Mouse (Mus musculus) right cerebral cortex, postnatal 36 days (tissue): ENCODE results near the gene Sugt1.
A peak's percentile ranks its signal among the peaks of the same experiment; 100 is the strongest.

Source experiments
- DNase-seq, 2 experiments: peaks; one replicate each; pipeline ENCODE4 v3.0.0; 2022; ENCODE audit warnings: low spot score in 2 of 2, mixed read lengths in 1 of 2

Sugt1 gene

GRCm38 (mm10) chr14:79587139-79587851, at the start of gene Sugt1:
TSS of gene Sugt1 (plus strand) at chr14:79587691.
- peak; percentile 96 for DNase-seq

DNA sequence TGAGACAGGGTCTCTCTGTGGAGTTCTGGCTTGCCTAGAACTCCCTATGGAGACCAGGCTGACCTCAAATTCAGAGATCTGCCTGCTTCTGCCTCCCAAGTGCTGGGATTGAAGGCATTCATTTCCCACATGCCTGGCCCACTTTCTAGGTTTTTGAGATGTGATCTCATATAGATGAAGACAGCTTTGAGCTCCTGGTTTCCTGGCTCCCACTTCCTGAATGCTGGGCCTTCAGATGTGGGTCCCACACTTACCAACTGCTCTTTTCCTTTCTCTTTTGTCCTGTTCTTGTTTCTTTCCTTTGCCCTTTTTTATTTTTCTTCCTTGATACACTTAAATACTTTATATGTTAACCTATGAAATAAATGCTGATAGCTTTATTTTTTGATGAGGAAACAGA, 49.6 kb upstream of the Sugt1 start:
- DNase-seq = no peak

- DNase-seq = no peak
Observed at GRCm38 (mm10) chr14:79541606-79542005, 45.9 kb upstream of the Sugt1 start.

DNA sequence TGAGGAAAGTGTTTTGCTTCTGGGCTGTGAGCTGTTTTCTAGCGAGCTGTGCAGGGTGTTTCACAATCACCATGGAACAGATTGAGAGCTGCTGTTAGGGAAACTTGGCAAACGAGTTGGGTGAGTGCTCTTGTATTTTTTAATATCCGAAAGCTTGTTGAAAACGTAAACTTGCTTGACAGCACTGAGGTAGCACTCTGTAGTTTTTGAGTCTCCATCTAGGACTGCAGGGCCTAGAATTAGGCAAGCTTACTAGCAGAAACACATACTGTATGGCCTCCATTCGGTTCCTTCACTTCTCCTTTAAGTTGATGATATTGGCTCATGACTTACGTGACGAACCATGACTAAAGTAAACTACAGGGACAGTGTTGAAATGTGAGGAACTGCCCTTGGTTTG, 38.1 kb upstream of the Sugt1 start:
- no peak for DNase-seq

DNA sequence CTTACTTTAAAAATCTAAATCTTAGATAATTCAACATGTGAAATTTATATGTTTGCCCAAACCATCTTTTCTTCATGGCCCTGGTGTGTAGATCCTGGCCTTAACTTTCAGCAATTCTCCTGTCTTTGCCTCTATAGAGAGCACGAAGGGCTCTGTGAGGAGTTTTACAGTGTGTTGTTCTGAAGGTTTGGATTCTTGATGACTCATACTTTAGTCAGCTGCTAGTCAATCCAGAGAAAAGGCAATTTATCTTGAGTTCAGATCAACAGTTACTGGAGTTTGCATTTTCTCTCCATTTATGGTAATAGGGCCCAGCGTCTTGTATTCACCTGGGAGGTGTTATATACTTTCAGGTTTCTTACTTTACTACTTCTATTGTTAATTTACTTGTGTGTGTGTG, 35.6 kb upstream of the Sugt1 start:
- no peak for DNase-seq

DNA sequence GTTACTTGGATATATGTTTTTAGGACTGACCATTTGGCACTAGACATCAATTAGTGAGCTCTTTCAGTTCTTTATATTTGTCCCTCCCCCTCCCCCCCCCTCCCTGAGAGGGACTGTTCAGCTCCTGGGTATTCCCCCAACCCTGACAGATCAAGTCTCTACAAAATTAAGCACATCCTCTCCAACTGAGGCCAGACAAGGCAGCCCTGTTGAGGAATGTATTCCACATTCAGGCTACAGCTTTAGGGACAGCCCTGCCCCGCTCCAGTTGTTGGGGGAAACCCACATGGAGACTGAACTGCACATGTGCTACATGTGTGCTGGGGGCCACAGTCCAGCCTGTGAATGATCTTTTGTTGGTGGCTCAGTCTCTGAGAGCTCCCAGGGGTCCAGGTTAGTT, 34.6 kb upstream of the Sugt1 start:
- DNase-seq = no peak

- DNase-seq = no peak
Observed at GRCm38 (mm10) chr14:79557796-79558195, 29.7 kb upstream of the Sugt1 start.

- DNase-seq = no peak
Observed at GRCm38 (mm10) chr14:79562745-79563144, 24.7 kb upstream of the Sugt1 start.

DNA sequence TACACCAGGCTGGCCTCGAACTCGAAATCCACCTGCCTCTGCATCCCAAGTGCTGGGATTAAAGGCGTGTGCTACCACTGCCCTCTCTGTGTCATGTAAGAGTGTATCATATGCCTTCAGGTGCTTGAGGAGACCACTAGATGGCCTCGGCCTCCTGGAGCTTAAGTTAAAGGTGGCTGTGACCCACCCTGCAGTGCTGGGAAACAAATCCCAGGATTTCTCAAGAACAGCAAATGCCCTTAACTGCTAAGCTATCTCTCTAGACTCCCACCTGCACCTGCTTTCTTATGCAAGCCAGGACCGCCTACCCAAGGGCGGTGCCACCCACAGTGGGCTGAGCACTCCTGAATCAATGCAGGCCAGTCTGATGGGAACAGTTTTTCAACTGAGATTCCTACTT, 22.7 kb upstream of the Sugt1 start:
- no peak for DNase-seq

DNA sequence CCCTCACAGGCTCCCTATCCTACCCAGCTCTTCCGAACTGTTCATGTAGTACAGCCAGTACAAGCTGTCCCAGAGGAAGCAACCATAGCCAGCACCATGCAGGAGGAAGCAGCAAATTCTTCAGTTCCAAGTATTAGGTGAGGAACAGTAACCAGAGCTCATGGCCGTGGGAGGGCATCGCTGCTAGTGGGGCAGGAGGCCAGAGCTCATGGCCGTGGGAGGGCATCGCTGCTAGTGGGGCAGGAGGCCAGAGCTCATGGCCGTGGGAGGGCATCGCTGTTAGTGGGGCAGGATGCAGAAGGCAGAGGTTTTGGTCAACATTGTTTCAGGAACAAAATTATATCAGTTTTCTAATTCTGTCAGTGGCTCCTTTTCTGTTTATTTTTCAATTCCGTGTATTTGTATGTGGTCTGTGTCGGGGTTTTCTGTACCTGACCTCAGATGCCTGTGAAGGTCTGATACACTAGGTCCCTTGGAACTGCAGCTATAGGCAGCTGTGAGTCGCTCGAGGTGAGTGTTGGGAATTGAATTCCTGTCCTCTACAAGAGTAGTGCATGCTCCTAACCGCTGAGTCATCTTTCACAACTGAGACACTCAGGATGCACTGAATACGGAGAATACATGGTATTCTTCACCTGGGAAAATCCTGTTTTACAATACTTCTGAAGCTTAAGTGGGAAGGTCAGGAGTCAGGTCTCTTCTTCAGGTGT, 13.9 kb upstream of the Sugt1 start:
- no peak for DNase-seq

DNA sequence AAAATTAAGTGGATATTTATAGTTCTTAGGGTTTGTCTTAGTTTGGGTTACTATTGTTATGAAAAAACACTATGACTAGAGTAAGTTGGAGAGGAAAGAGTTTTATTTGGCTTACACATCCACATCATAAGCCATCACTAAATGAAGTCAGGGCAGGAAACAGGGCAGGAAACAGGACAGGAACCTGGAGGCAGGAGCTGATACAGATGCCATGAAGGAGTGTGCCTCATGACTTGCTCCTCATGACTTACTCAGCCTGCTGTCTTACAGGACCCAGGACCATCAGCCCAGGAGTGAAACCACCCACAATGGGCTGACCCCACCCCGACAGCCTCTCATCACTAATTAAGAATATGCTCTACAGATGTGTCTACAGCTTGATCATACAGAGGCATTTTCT, 13.1 kb upstream of the Sugt1 start:
- no peak for DNase-seq

- no peak for DNase-seq
Observed at GRCm38 (mm10) chr14:79583526-79584245, 3.8 kb upstream of the Sugt1 start.

- DNase-seq = no peak
Observed at GRCm38 (mm10) chr14:79586499-79587138, 872 bp upstream of the Sugt1 start.

DNA sequence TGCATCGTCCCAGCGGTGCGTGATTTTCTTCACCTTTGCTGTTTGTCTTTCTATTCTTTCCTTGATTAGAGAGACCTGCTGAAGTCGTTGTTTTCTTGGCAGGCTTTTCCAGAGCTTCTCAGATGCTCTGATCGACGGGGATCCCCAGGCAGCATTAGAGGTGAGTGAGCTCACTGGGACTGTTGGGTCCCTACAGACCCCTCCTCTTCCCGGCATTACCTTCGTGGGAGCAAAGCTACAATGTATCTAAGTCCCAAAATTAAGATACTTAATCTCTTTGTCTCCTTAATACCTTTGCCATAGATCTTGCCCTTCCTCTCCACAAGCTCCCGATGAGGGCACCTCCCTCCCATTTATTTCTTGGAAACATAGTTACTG, 350 bp downstream of the Sugt1 start:
- DNase-seq = no peak

DNA sequence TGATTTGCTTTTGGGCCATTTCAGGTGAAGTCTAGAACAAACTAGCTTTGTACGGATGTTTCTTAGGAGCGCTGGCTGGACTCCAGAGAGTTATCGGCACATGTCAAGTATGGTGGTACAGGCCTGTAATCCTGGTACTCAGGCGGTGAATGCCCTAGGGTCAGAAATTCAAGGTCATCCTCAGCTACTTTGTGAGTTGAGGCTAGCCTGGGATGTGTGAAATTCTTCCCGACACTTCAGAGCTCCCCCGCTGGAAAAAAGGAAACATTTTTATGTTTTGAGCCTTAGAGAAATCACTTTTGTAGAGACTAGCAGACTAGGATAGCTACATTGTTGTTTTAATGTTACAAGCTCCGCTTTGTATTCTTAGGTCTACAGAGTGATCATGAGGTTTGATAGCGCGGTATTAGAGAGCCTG, 1.1 kb downstream of the Sugt1 start:
- DNase-seq = no peak

DNA sequence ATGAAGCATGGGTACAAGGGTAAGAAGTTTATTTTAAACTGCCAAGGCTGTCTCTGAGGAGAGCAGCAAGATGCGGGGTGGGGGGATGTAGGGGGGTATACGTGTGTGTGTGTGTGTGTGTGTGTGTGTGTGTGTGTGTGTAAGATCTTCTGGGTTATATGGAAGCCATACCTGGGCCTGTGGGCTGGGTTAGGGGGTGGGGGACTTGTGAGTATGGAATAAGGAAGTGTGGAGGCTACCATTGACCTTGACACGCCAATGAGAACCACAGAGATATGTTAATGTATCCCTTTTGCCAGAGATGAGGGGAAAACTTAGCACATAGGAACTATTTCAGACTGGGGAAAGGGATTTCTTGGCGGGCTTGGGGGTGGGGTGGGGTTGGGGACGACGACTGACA, 1.9 kb downstream of the Sugt1 start:
- DNase-seq = no peak

DNA sequence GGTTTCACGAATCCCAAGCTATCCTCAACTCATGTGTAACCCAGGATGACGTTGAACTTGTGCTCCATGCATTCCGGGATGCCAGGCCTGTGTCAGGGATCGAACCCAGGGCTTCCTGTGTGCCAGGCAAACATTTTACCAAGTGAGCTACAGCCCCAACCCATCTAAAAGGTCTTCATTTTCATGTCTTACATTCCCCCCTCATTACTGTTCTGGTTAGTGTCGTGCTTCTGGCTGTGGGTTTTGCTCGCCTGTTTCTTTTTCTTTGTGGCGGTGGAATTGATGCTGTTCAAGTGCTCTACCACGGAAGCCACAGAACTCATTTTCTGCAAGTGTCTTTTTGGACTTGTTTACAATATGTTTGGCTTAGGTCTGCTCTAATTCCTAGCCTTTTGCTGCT, 3.4 kb downstream of the Sugt1 start:
- DNase-seq = no peak

GRCm38 (mm10) chr14:79591611-79592010, 4.1 kb downstream of the Sugt1 start:
- no peak for DNase-seq

DNA sequence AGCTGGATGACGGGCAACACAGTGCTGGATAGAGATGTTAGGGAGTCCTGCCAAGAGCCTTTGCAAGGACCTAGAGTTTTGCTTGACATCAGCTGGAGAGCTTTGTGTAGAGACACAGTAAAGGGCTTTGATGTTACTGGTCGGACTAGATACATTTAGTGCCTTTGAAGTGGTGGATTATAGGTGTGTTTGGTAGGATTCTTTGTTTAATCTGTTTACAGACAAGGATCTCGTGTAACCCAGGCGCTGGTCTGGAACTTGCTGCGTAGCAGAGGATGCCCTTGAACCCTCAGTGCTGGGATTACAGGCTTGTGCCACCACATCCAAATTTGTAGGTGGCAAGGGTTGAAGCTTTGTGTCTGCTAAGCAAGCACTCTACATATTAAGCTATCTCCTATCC, 6.6 kb downstream of the Sugt1 start:
- DNase-seq = no peak

DNA sequence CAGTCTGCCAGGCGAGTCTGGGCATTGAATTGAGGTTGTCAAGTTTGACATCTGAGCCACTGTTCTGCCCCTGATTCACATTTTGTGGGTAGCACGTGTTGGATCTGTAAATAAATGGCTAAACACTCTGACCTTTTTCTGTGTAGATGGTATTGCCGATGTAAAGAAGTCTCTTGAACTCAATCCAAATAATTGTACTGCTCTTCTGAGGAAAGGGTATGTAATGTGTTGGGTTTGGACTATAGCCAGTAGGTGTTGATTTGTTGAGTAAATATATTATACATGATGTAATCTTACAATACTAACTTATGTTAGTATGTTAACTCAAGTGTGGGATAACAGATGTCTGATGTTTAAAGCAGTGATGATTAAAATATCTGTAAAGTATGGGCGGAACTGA, 9.1 kb downstream of the Sugt1 start:
- DNase-seq = no peak

DNA sequence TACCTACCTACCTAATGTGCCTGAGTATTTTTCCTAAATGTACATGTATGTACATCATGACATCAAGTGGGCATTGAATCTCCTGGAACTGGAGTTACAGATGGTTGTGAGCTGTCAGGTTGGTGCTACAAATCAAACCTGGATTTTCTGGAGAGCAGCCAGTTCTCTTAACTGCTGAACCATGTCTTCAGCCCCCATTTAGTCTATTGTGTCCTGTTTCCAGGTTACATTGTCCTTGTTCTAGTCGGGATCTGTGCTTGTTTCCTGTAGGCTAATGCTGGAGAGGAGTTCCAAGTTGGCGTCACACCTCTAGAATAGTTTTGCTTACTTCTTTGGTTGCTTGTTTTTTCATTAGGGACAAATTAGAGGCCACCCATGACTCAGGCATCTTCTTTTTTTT, 18.4 kb downstream of the Sugt1 start:
- DNase-seq = no peak

DNA sequence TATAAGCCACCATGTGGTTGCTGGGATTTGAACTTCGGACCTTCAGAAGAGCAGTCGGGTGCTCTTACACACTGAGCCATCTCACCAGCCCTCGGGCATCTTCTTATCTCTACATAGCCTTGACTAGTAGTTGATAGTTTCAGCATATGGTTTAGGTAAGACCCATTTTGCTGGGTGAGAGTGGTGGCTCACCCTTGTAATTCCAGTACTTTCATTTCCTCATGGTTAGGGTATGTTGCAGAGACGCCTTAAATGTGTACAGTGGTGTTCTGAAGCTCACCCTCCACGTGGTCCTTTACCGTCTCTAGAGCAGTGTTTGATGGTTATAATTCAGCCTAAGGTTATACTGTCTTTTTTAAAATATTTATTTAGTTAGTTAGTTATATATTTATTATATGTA, 18.9 kb downstream of the Sugt1 start:
- DNase-seq = no peak
